Comparison of ENCODE assay signal across 18 mouse cellular contexts in genomic region chr2:129093926-129094724, GRCm38 (mm10). TPM values are rescaled to one million over a fixed set of nuclear protein-coding genes. Genes with fewer than 3 reads are reported as not detected.
DNase-seq lines count a peak whose midpoint lies in the region; ATAC-seq lines count a peak whose summit lies in the region.
"Had no signal": no experiment of that assay in that cellular context is flagged by ENCODE, and none has a peak within 500 bp of the region (broad histone marks: within the 10 kb centered on the region; RNA-seq: fewer than 3 reads in every experiment).

No protein-coding gene starts in this region.

- H3K4me3 ChIP-seq in kidney, embryonic 14.5 days (ENCODE audit: low read length): no peak overlapping the region
- H3K4me3 ChIP-seq: erythroblast, embryonic 14.5 days; hindbrain, embryonic 12.5 days; neural tube, embryonic 12.5 days had no signal

- H3K4me1 ChIP-seq in kidney, embryonic 14.5 days (ENCODE audit: control insufficient read depth, insufficient read depth, low read length): no peaks in the 10 kb centered on the region
- H3K4me1 ChIP-seq: hindbrain, embryonic 12.5 days; neural tube, embryonic 12.5 days had no signal

- no peak overlapping the region for H3K4me2 ChIP-seq in kidney, embryonic 14.5 days (replicated peaks; ENCODE audit: low read depth, low read length)
- H3K4me2 ChIP-seq: heart, embryonic 11.5 days; hindbrain, embryonic 12.5 days; neural tube, embryonic 12.5 days had no signal

- peak; percentile 60 for DNase-seq in kidney, adult 11 months
- DNase-seq in retina, postnatal 1 day: peak; percentile 2
- DNase-seq in retina, embryonic 14.5 days (ENCODE audit: low spot score): no peak
- peak; percentile 76 for DNase-seq in brain, adult 2 months (ENCODE audit: low read depth, low spot score)
- peak; percentile 45 to 81 for DNase-seq in left cerebral cortex, postnatal 25 days (ENCODE audit: low spot score in 2 of 2)
- DNase-seq in heart, postnatal 4 days: no peak
- DNase-seq in thymus, postnatal 36 days: no peak
- DNase-seq: adrenal gland, adult 2 months; layer of hippocampus, adult 9-11 months; midbrain, embryonic 14.5 days had no signal

- H3K36me3 ChIP-seq in kidney, embryonic 14.5 days (ENCODE audit: control insufficient read depth, insufficient read depth, low read length): peaks cover 25% of the 10 kb centered on the region

- no peak overlapping the region for H3K9ac ChIP-seq in kidney, embryonic 14.5 days (ENCODE audit: low read depth, low read length)
- H3K9ac ChIP-seq: hindbrain, embryonic 12.5 days; neural tube, embryonic 12.5 days had no signal

- 88% methylated on average over 18 of the region's 18 CpGs for WGBS in kidney, embryonic 14.5 days

- H3K9me3 ChIP-seq in kidney, embryonic 14.5 days (ENCODE audit: control insufficient read depth, low read length): no peaks in the 10 kb centered on the region
- H3K9me3 ChIP-seq: hindbrain, embryonic 12.5 days; neural tube, embryonic 12.5 days had no signal

- ATAC-seq in kidney, embryonic 14.5 days (ENCODE audit: low FRiP score, low TSS enrichment): no peak

- no peak overlapping the region for H3K27ac ChIP-seq in kidney, embryonic 14.5 days (ENCODE audit: low read depth, low read length)
- H3K27ac ChIP-seq: hindbrain, embryonic 12.5 days; neural tube, embryonic 12.5 days had no signal

- intact Hi-C loops in left cerebral cortex, postnatal 25 days (cut with DNase I): loop anchor here (5.0 kb wide), 1 partner anchor 88 kb away; no protein-coding TSS in a partner anchor

- no peaks in the 10 kb centered on the region for H3K27me3 ChIP-seq in kidney, embryonic 14.5 days (ENCODE audit: control insufficient read depth, insufficient read depth, low read length)
- H3K27me3 ChIP-seq: hindbrain, embryonic 12.5 days; neural tube, embryonic 12.5 days had no signal

RNA-seq across cellular contexts. Expression of gene Polr1b, which starts 6.7 kb away (rescaled TPM):
- 12.8 and 31.1 TPM in 2 replicates for polyA plus RNA-seq in kidney, embryonic 14.5 days (2014; fragmentation: Nextera tagmentation; extraction: Ambion mirVana)
- total RNA-seq in left cerebral cortex, postnatal 25 days (2021): 10 to 100 TPM; 17.8 to 22.1 TPM
- 10 to 100 TPM; 14.3 to 15.5 TPM for total RNA-seq in heart, postnatal 4 days (2021)

RNA-seq across cellular contexts. Expression of gene Ttl, which starts 28.4 kb away (rescaled TPM):
- 12.2 and 20.5 TPM in 2 replicates for polyA plus RNA-seq in kidney, embryonic 14.5 days (2014; fragmentation: Nextera tagmentation; extraction: Ambion mirVana)
- 10 to 100 TPM; 65.7 to 74.0 TPM for total RNA-seq in left cerebral cortex, postnatal 25 days (2021)
- total RNA-seq in heart, postnatal 4 days (2021): 10 to 100 TPM; 18.7 to 18.9 TPM

RNA-seq across cellular contexts. Expression of gene Chchd5, which starts 35.4 kb away (rescaled TPM):
- 26.8 and 26.9 TPM in 2 replicates for polyA plus RNA-seq in kidney, embryonic 14.5 days (2014; fragmentation: Nextera tagmentation; extraction: Ambion mirVana)
- 10 to 100 TPM; 10.9 to 11.3 TPM for total RNA-seq in left cerebral cortex, postnatal 25 days (2021)
- total RNA-seq in heart, postnatal 4 days (2021): 10 to 100 TPM in 1 of 2 experiments, 1 to 10 TPM in 1; 9.6 to 10.6 TPM

RNA-seq across cellular contexts. Expression of gene Vinac1, which starts 46.2 kb away (rescaled TPM):
- not detected in 2 replicates for polyA plus RNA-seq in kidney, embryonic 14.5 days (2014; fragmentation: Nextera tagmentation; extraction: Ambion mirVana)
- under 1 TPM; 0.14 to 0.27 TPM for total RNA-seq in left cerebral cortex, postnatal 25 days (2021)
- total RNA-seq in heart, postnatal 4 days (2021): under 1 TPM in 1 of 2 experiments, not detected in 1; 0.07 TPM
- total RNA-seq: gastrocnemius, adult 8-10 months had no signal
- polyA plus RNA-seq: erythroblast, embryonic 14.5 days; heart, embryonic 11.5 days; liver, embryonic 16.5 days; small intestine, adult 2 months had no signal

Comparison
In these comparisons a context has a peak if more than half of its experiments do, and no peak if none do; other contexts are left out.
1. DNase-seq: peak in kidney, adult 11 months (single experiment), retina, postnatal 1 day (single experiment), brain, adult 2 months (single experiment) and left cerebral cortex, postnatal 25 days (2 of 2); none in retina, embryonic 14.5 days (single experiment), heart, postnatal 4 days (single experiment) and thymus, postnatal 36 days (0 of 2).